Mouse (Mus musculus) forebrain, embryonic 15.5 days (tissue): ENCODE measurements at regions not wholly inside any gene's neighbourhood (a gene's known extent, or its start where the extent isn't known, plus 50 kb on each side); places are given as distances from the start of the nearest gene placed in this dataset.
A peak's percentile ranks its signal among the peaks of the same experiment; 100 is the strongest.

Source experiments
- ATAC-seq: fragments of 200-750 bp; cut with Nextera tagmentation; replicated peaks from 2 replicates; pipeline ENCODE4 v1.8.0; 2017; ENCODE audit warnings: mild to moderate bottlenecking, moderate TSS enrichment, moderate library complexity
- H3K27ac ChIP-seq: fragments of 300-500 bp; sonication (generic); replicated peaks from 2 replicates; pipeline ENCODE4 v1.5.1; 2015; ENCODE audit warnings: mild to moderate bottlenecking, inconsistent platforms
- H3K27me3 ChIP-seq: fragments of 300-500 bp; sonication (generic); 2 replicates; pipeline ENCODE4 v1.6.1; 2015; ENCODE audit warnings: inconsistent platforms
- H3K36me3 ChIP-seq: fragments of 300-500 bp; sonication (generic); 2 replicates; pipeline ENCODE4 v1.6.1; 2015; ENCODE audit warnings: mild to moderate bottlenecking, inconsistent platforms
- H3K4me1 ChIP-seq: fragments of 300-500 bp; sonication (generic); 2 replicates; pipeline ENCODE4 v1.6.1; 2015; ENCODE audit warnings: inconsistent platforms
- H3K4me2 ChIP-seq: fragments of 300-500 bp; sonication (generic); replicated peaks from 2 replicates; pipeline ENCODE4 v1.6.1; 2015; ENCODE audit warnings: mild to moderate bottlenecking, inconsistent platforms
- H3K4me3 ChIP-seq: fragments of 300-500 bp; sonication (generic); 2 replicates; pipeline ENCODE4 v1.5.1; 2015; ENCODE audit warnings: mild to moderate bottlenecking, inconsistent platforms
- H3K9ac ChIP-seq: fragments of 300-500 bp; sonication (generic); replicated peaks from 2 replicates; pipeline ENCODE4 v1.6.1; 2015; ENCODE audit warnings: mild to moderate bottlenecking, inconsistent platforms
- H3K9me3 ChIP-seq: fragments of 300-500 bp; sonication (generic); 2 replicates; pipeline ENCODE4 v1.6.1; 2016; ENCODE audit warnings: inconsistent platforms
- WGBS: fragments of 180-500 bp; shearing (Covaris S2); methylation state at CpG from one replicate; pipeline ENCODE4 v1.1.7; 2015; ENCODE audit warnings: mixed read lengths; 5-methylcytosine and 5-hydroxymethylcytosine counted together

DNA sequence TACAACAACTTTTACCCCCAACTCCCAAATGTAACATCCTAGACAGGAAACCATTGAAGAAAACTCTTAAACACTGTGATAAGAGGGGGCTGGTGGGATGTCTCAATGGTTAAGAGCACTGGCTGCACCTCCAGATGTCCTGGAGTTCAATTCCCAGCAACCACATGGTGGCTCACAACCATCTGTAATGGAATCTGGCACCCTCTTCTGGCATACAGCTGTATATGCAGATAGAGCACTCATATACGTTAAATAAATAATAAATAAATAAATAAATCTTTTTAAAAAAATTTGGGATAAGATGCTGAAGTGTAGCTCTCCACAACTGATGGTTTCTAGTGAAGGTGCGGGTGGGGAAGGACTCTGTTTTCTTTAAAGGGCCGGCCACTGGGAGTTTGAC lies 69.3 kb downstream of the Kctd15 start:
- Histone ChIP-seq H3K27me3 (no peaks in the 10 kb centered on the region), H3K4me1 (no peaks in the 10 kb centered on the region), H3K4me2 (no peak overlapping the region), H3K9me3 (no peaks in the 10 kb centered on the region), H3K4me3 (no peak overlapping the region), H3K9ac (no peak overlapping the region), H3K27ac (no peak overlapping the region), H3K36me3 (no peaks in the 10 kb centered on the region)
- ATAC-seq: no peak
- 94% methylated on average over 3 of the region's 3 CpGs for WGBS

DNA sequence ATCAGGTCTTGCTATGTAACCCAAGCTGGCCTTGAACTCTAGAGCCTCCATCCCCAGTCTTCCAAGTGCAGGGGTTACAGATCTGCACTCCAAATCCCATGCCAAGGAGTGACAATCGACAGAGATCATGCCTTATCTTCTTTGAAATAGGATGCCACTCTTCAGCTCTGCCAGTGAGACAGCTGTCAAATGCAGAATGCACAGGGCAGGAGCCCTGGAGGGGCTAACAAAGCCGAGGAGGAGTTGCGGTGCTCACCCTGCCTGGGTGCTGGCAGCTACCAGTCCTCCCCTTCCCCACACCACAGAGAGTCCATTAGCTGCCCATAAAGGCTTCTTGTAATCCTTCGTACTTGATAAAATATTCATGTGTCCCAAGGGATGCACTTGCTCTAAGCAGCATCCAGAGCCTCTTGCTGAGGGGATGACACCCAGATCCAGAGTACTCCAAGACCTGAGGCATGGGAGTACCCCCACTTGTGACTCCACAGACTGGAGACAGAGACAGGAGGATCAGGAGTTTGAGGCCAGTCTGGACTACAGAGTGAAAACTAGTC lies 71.1 kb downstream of the Kctd15 start:
- H3K36me3 ChIP-seq: no peaks in the 10 kb centered on the region
- no peak for ATAC-seq
- H3K27me3 ChIP-seq: no peaks in the 10 kb centered on the region

DNA sequence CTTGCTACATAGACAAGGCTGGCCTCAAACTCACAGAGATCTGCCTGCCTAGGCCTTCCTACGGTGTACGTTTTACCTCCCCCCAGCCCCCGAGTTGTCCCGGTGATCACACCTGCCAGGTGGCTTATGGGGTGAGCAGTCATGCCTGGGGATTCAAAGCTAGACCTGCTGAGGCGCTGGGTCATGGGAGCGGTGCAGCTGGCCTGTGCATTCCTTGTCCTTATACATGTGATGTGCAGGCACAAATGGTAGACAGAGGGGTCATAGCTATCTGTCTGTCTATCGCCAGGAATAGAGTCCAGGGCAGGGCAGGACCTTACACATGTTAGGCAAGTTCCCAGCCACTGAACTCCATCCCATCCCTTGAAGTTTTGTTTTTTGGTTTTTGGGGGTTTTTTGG lies 71.7 kb downstream of the Kctd15 start:
- H3K4me1 ChIP-seq: no peaks in the 10 kb centered on the region
- no peaks in the 10 kb centered on the region for H3K27me3 ChIP-seq
- WGBS: 95% methylated on average over 7 of the region's 7 CpGs
- ATAC-seq: no peak
- H3K27ac ChIP-seq: no peak overlapping the region
- no peak overlapping the region for H3K4me2 ChIP-seq
- H3K9ac ChIP-seq: no peak overlapping the region
- no peaks in the 10 kb centered on the region for H3K36me3 ChIP-seq
- H3K9me3 ChIP-seq: no peaks in the 10 kb centered on the region
- no peak overlapping the region for H3K4me3 ChIP-seq

More for the DNA sequence above, 71.1 kb downstream of the Kctd15 start:
- H3K4me2 ChIP-seq: no peak overlapping the region
- no peak overlapping the region for H3K4me3 ChIP-seq
- no peak overlapping the region for H3K9ac ChIP-seq
- no peaks in the 10 kb centered on the region for H3K4me1 ChIP-seq
- no peak overlapping the region for H3K27ac ChIP-seq
- H3K9me3 ChIP-seq: no peaks in the 10 kb centered on the region
- 76% methylated on average over 4 of the region's 4 CpGs for WGBS

DNA sequence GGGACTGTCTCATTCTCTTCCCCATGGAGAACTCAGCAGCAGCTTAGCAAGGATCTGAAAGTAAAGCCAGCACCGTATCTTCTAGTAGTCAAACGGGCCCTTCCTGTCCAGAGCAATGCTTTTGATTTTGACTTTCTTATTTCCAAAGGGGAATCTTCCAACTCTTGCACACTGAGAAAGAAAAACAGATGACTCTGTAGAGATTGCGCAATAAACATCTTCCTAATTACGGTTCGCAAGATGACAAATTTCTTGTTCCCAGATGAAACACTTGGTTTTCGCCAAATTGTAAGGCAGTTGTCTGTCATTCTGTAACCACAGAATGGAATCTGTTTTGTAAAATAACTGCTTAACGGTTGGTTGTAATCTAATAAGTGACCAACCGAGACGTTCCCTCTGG lies 75.7 kb downstream of the Kctd15 start:
- WGBS: 91% methylated on average over 9 of the region's 9 CpGs
- ATAC-seq: no peak
- H3K9me3 ChIP-seq: peaks cover 7% of the 10 kb centered on the region; the same call in 1 of the 2 replicates

DNA sequence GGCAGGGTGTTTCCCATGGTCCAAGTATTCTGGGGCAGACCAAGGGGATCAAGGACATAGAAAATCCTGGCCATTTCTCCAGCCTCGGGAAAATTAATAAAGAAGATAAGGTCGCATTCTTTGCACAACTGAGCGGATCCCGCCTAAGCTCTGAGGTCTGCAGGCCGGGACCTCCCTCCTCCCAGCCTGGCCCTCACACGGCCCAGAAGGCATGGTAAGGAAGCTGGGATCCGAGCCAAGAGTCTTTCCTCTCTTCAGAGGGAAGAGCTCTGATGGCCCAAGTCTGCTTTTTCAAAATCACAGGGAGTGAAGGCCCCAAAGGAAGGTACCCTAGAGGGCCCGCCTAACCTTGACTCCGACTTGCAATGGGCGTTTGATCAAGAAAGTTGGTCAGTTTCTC lies 85.2 kb downstream of the Kctd15 start:
- Histone ChIP-seq H3K9me3 (no peaks in the 10 kb centered on the region), H3K36me3 (no peaks in the 10 kb centered on the region), H3K4me1 (peaks cover 20% of the 10 kb centered on the region), H3K4me2 (no peak overlapping the region), H3K4me3 (no peak overlapping the region), H3K9ac (no peak overlapping the region), H3K27me3 (no peaks in the 10 kb centered on the region; the same call in 1 of the 2 replicates), H3K27ac (no peak overlapping the region)
- no peak for ATAC-seq
- WGBS: 46% methylated on average over 10 of the region's 10 CpGs

More for the DNA sequence above, 75.7 kb downstream of the Kctd15 start:
- Histone ChIP-seq H3K27ac (no peak overlapping the region), H3K4me3 (no peak overlapping the region), H3K36me3 (no peaks in the 10 kb centered on the region), H3K27me3 (no peaks in the 10 kb centered on the region), H3K9ac (no peak overlapping the region), H3K4me1 (no peaks in the 10 kb centered on the region), H3K4me2 (no peak overlapping the region)

DNA sequence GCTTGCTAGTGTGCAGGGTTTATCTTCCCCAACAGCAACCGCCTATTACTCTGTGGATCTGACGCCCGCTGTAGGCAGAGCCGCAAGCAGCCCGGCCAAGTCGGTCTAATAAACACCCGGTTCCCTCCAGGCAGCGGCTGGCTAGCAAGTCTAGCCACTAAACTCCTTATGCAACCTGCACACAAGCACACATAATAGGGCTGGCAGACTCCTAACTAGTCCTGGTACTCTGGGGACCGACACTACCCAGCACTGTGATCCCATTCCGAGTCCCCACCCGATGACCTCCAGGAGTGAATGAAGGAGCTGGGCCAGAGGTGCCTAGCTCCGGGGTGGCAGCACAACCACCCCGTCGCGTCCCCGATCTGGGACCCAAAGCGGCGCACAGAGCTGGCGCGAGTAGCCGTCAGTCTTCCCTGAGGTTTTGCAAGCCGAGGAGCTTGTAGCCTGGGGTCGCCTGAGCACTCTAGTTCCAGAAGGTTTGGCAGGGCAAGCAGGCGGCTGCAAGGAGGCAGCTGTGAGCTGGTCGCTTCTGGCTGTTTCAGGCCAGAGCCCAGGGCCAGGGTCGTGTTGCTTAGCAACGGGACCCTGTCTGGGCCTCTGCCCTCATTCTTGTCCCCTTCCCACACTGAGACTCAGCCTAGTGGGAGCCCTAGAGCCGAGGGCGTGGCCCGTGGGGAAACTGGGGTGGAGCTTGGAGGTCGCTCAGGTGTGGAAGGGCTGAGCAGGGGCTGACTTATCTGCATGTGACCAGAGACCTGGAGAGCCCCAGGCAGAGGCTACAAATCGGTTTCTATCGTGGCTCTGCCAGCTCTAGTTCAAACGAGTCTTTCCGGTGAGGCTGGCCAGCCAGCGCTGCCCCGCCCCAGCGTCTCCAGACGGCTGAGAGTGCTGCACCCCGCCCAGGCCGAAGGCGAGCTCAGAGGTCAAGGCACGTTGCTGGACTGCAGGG lies 86.1 kb downstream of the Kctd15 start:
- Histone ChIP-seq H3K4me3 (peak overlapping the region; percentile 30), H3K27ac (peak overlapping the region; percentile 46; the same call in 1 of the 2 replicates), H3K27me3 (no peaks in the 10 kb centered on the region; the same call in 1 of the 2 replicates), H3K4me2 (peak overlapping the region; percentile 55), H3K9ac (peak overlapping the region; percentile 27), H3K36me3 (no peaks in the 10 kb centered on the region), H3K9me3 (no peaks in the 10 kb centered on the region), H3K4me1 (peaks cover 20% of the 10 kb centered on the region)
- ATAC-seq: peak; percentile 93
- WGBS: 2% methylated on average over 43 of the region's 43 CpGs

DNA sequence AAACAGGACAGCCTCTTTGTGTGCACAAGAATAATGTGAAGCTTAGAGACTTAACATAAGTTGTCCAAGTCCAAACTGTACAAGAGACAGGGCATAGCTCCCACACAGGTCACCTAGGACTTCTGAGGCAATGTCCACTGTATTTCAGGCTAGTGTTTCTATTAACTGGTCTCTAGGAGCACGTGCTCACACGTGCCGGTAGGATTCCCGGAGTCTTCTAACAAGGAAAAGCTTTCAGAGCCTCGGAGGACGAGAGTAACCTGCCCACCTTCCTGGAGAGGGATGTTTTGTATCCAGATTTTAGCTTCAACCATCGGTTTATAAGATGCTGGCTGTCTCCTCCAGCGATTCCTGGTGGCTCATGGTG lies 86.8 kb downstream of the Kctd15 start:
- 14% methylated on average over 8 of the region's 8 CpGs for WGBS
- no peaks in the 10 kb centered on the region for H3K36me3 ChIP-seq
- peaks cover 20% of the 10 kb centered on the region for H3K4me1 ChIP-seq
- no peaks in the 10 kb centered on the region for H3K9me3 ChIP-seq
- H3K9ac ChIP-seq: peak overlapping the region; percentile 27; the same call in 1 of the 2 replicates
- H3K27ac ChIP-seq: no peak overlapping the region
- H3K4me2 ChIP-seq: peak overlapping the region; percentile 55
- no peaks in the 10 kb centered on the region; the same call in 1 of the 2 replicates for H3K27me3 ChIP-seq
- no peak for ATAC-seq
- H3K4me3 ChIP-seq: no peak overlapping the region; the same call in 1 of the 2 replicates

DNA sequence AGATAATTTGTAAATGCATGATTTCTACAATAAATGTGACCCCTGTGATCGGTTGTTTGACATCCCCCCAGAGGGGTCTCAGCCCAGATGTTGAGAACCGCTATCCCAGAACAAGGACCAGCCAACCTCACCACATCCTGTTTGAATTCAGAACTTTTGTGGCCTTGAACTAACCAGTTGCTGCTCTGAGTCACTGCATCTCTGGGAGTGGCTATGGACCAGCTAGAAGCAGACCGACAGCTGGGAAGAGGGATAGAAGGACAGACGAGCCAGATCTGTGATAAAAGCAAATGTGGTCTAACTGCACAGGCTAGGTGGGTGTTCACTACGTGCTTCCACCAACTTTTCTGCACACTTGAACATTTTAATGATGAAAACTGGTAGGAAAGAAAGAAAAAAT lies 89.0 kb downstream of the Kctd15 start:
- peaks cover 20% of the 10 kb centered on the region for H3K4me1 ChIP-seq
- H3K36me3 ChIP-seq: no peaks in the 10 kb centered on the region
- no peak for ATAC-seq
- no peaks in the 10 kb centered on the region for H3K9me3 ChIP-seq
- no peak overlapping the region for H3K9ac ChIP-seq
- 84% methylated on average over 5 of the region's 5 CpGs for WGBS
- no peak overlapping the region for H3K27ac ChIP-seq
- no peaks in the 10 kb centered on the region; the same call in 1 of the 2 replicates for H3K27me3 ChIP-seq
- no peak overlapping the region for H3K4me3 ChIP-seq
- H3K4me2 ChIP-seq: no peak overlapping the region

DNA sequence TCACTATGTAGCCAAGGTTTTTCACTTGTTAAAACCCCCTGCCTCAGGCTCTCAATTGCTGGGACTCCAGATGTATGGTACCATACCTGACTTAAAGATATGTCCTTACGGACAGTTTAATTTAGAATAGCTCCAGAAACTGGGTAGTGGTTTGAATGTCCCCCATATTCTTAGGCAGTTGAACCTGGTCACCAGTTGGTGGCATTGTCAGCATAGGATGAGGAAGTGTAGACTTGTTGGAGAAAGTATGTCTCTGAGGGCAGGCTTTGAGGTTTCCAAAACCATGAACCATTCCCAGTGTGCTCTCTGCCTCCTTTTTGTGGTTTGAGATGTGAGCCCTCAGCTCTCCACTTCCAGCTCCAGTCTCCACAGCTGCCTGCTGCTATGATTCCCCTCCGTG lies 94.4 kb downstream of the Kctd15 start:
- H3K4me3 ChIP-seq: no peak overlapping the region

DNA sequence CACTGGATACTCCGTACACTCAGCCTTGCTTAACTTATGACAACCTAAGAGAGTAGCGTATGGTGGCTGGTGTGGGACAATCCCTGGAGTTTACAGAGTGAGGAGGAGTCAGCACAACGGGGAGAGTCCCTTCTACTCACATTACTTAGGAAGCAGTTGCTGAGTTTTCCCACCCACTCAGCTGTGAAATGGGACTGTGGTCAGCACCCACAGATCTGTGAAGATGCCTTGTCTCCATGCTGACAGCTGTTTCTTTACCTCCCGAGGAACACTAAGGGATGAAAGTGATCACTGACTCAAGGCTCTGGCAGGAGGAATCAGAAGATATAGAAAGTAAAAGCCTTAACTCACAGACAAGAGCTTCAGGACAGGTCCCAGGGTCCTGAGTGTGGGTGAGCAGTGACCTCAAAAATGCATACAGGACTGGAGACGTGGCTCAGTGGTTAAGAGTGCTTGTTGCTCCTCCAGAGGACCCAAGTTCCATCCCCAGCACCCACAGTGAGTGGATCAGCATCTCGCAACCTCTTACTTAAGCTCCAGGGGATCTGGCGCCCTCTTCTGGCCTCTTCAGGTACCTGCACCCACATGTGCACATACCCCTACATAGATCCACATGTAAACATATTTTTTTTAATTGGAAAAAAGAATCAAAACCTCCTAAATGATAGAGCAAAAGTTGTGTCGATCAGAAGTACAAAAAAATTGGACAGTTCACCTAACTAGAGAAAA lies 97.8 kb downstream of the Kctd15 start:
- ATAC-seq: no peak
- H3K4me2 ChIP-seq: no peak overlapping the region
- no peak overlapping the region for H3K9ac ChIP-seq
- H3K27me3 ChIP-seq: no peaks in the 10 kb centered on the region
- no peaks in the 10 kb centered on the region for H3K4me1 ChIP-seq
- 84% methylated on average over 8 of the region's 8 CpGs for WGBS
- H3K4me3 ChIP-seq: no peak overlapping the region
- no peak overlapping the region for H3K27ac ChIP-seq
- H3K36me3 ChIP-seq: no peaks in the 10 kb centered on the region
- H3K9me3 ChIP-seq: no peaks in the 10 kb centered on the region

More for the DNA sequence above, 94.4 kb downstream of the Kctd15 start:
- H3K4me2 ChIP-seq: no peak overlapping the region
- H3K4me1 ChIP-seq: no peaks in the 10 kb centered on the region
- H3K9me3 ChIP-seq: no peaks in the 10 kb centered on the region
- H3K27me3 ChIP-seq: no peaks in the 10 kb centered on the region
- H3K27ac ChIP-seq: no peak overlapping the region
- H3K9ac ChIP-seq: no peak overlapping the region
- no peaks in the 10 kb centered on the region for H3K36me3 ChIP-seq
- ATAC-seq: no peak
- WGBS: 85% methylated on average over 2 of the region's 2 CpGs

DNA sequence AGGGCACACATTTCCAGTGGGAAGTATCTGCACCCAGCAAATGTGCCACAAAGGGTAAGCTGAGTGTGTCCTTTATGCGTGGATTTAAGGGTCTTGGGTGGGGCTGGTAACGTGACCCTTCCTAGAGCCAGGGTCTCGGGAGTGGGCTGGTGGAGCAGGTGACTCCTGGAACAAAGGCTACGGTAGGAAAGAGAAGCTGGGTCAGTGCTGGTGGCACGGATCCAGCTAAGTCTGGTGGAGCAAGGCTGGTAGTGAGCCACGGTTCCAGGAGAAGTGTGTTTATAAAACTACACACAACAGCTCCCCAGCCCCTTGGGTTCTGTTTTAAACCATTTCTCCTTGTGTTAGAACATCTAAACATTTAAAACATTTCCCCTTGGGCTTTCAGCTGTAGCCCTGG lies 101.3 kb downstream of the Kctd15 start:
- Histone ChIP-seq H3K4me3 (no peak overlapping the region), H3K27ac (no peak overlapping the region), H3K9ac (no peak overlapping the region), H3K27me3 (no peaks in the 10 kb centered on the region), H3K9me3 (no peaks in the 10 kb centered on the region), H3K4me1 (no peaks in the 10 kb centered on the region), H3K36me3 (no peaks in the 10 kb centered on the region), H3K4me2 (no peak overlapping the region)
- WGBS: 70% methylated on average over 6 of the region's 6 CpGs
- no peak for ATAC-seq
